ENCODE assay signal across 8 mouse cellular contexts in genomic region chr19:9911314-9911754, GRCm38 (mm10). TPM values are rescaled to one million over a fixed set of nuclear protein-coding genes. Genes with fewer than 3 reads are reported as not detected.
DNase-seq lines count a peak whose midpoint lies in the region; ATAC-seq lines count a peak whose summit lies in the region.

No protein-coding gene starts in this region.

- no peaks in the 10 kb centered on the region for H3K9me3 ChIP-seq in heart, embryonic 12.5 days (replicated peaks)
- no peaks in the 10 kb centered on the region for H3K9me3 ChIP-seq in kidney, embryonic 16.5 days (ENCODE audit: low read length)

- no peaks in the 10 kb centered on the region for H3K4me1 ChIP-seq in heart, embryonic 12.5 days (replicated peaks)
- no peaks in the 10 kb centered on the region for H3K4me1 ChIP-seq in kidney, embryonic 16.5 days (ENCODE audit: insufficient read depth, low read length)

- ATAC-seq in CD4-positive, CD25-positive, alpha-beta regulatory T cell, adult 4 months: peak; percentile 76
- ATAC-seq in heart, embryonic 12.5 days (ENCODE audit: insufficient number of reproducible peaks, low FRiP score): no peak
- ATAC-seq in kidney, embryonic 16.5 days (ENCODE audit: low FRiP score, low TSS enrichment): peak; percentile 54; the same call in 1 of the 2 replicates

- H3K4me2 ChIP-seq in heart, embryonic 12.5 days: peak overlapping the region; percentile 30; the same call in 1 of the 2 replicates
- peak overlapping the region; percentile 22; the same call in 1 of the 2 replicates for H3K4me2 ChIP-seq in kidney, embryonic 16.5 days (replicated peaks; ENCODE audit: low read depth, low read length)

- H3K27ac ChIP-seq in heart, embryonic 12.5 days (ENCODE audit: poor library complexity, severe bottlenecking): no peak overlapping the region
- H3K27ac ChIP-seq in kidney, embryonic 16.5 days (ENCODE audit: low read length): no peak overlapping the region

- WGBS in heart, embryonic 12.5 days: 21% methylated on average over 6 of the region's 6 CpGs
- 7% methylated on average over 6 of the region's 6 CpGs for WGBS in kidney, embryonic 16.5 days

- peak; percentile 88 for DNase-seq in 3T3-L1 (ENCODE audit: low read depth, low spot score)
- DNase-seq in cerebellum, adult 9-10 months: peak; percentile 52
- peak; percentile 80 for DNase-seq in lung, postnatal 36 days
- DNase-seq in retina, postnatal 1 day: peak; percentile 88
- DNase-seq in right cerebral cortex, postnatal 10 days (ENCODE audit: low spot score in 2 of 2): no peak

- H3K36me3 ChIP-seq in heart, embryonic 12.5 days: no peaks in the 10 kb centered on the region
- no peaks in the 10 kb centered on the region for H3K36me3 ChIP-seq in kidney, embryonic 16.5 days (ENCODE audit: insufficient read depth, low read length)

- no peak overlapping the region for H3K4me3 ChIP-seq in heart, embryonic 12.5 days
- no peak overlapping the region for H3K4me3 ChIP-seq in kidney, embryonic 16.5 days (ENCODE audit: low read length)

- H3K27me3 ChIP-seq in heart, embryonic 12.5 days (replicated peaks): no peaks in the 10 kb centered on the region
- H3K27me3 ChIP-seq in kidney, embryonic 16.5 days (ENCODE audit: insufficient read depth, low read length): no peaks in the 10 kb centered on the region

- H3K9ac ChIP-seq in heart, embryonic 12.5 days: no peak overlapping the region
- peak overlapping the region; percentile 37; the same call in 1 of the 2 replicates for H3K9ac ChIP-seq in kidney, embryonic 16.5 days (replicated peaks; ENCODE audit: low read length)

RNA-seq across cellular contexts. Expression of gene Incenp, which starts 12.0 kb away (rescaled TPM):
- 10 to 100 TPM; 12.8 to 17.5 TPM for polyA plus RNA-seq in CD4-positive, CD25-positive, alpha-beta regulatory T cell, adult 4 months (2017; shearing (Covaris generic))
- 82.2 and 83.0 TPM in 2 replicates for polyA plus RNA-seq in heart, embryonic 12.5 days (2016; fragmentation: Nextera tagmentation; extraction: Ambion mirVana)
- 99.9 and 106 TPM in 2 replicates for polyA plus RNA-seq in kidney, embryonic 16.5 days (2015; fragmentation: Nextera tagmentation; extraction: Ambion mirVana)

Comparison
In these comparisons a context has a peak if more than half of its experiments do, and no peak if none do; other contexts are left out.
1. DNase-seq: peak in 3T3-L1 (single experiment), cerebellum, adult 9-10 months (single experiment), lung, postnatal 36 days (single experiment) and retina, postnatal 1 day (single experiment); none in right cerebral cortex, postnatal 10 days (0 of 2).